Mouse (Mus musculus) skeletal muscle tissue, adult 2 months (tissue): ENCODE measurements at regions not wholly inside any gene's neighbourhood (a gene's known extent, or its start where the extent isn't known, plus 50 kb on each side); places are given as distances from the start of the nearest gene placed in this dataset.

Experiments
- DNase-seq: peaks from one replicate; pipeline ENCODE4 v3.0.0-alpha.2; 2012; ENCODE audit warnings: low read depth, low spot score

- DNase-seq: no peak
Measured at GRCm38 (mm10) chr1:41551271-41551670, 745.9 kb downstream of the Tmem182 start.

- peak; percentile 18 for DNase-seq
Measured at GRCm38 (mm10) chr1:41555607-41556006, 750.2 kb downstream of the Tmem182 start.

- no peak for DNase-seq
Measured at GRCm38 (mm10) chr1:41559101-41559665, 753.8 kb downstream of the Tmem182 start.

GRCm38 (mm10) chr1:41559991-41560390, 754.6 kb downstream of the Tmem182 start:
- no peak for DNase-seq

GRCm38 (mm10) chr1:41603471-41603870, 798.1 kb downstream of the Tmem182 start:
- no peak for DNase-seq

- no peak for DNase-seq
Measured at GRCm38 (mm10) chr1:41604996-41605747, 799.8 kb downstream of the Tmem182 start.

- no peak for DNase-seq
Measured at GRCm38 (mm10) chr1:41605748-41606131, 800.3 kb downstream of the Tmem182 start.

GRCm38 (mm10) chr1:41610783-41611182, 805.4 kb downstream of the Tmem182 start:
- no peak for DNase-seq

GRCm38 (mm10) chr1:41651804-41652203, 846.4 kb downstream of the Tmem182 start:
- no peak for DNase-seq

- DNase-seq: no peak
Measured at GRCm38 (mm10) chr1:41652210-41652609, 846.8 kb downstream of the Tmem182 start.

GRCm38 (mm10) chr1:41652646-41653427, 847.4 kb downstream of the Tmem182 start:
- DNase-seq: peak; percentile 30

GRCm38 (mm10) chr1:41674086-41674485, 868.7 kb downstream of the Tmem182 start:
- DNase-seq: no peak

- no peak for DNase-seq
Measured at GRCm38 (mm10) chr1:41675345-41675744, 869.9 kb downstream of the Tmem182 start.

- DNase-seq: no peak
Measured at GRCm38 (mm10) chr1:41705692-41706091, 900.3 kb downstream of the Tmem182 start.

- no peak for DNase-seq
Measured at GRCm38 (mm10) chr1:41742644-41743331, 937.4 kb downstream of the Tmem182 start.

GRCm38 (mm10) chr1:41743332-41743710, 937.9 kb downstream of the Tmem182 start:
- no peak for DNase-seq

GRCm38 (mm10) chr1:41744531-41744930, 939.1 kb downstream of the Tmem182 start:
- DNase-seq: no peak

- no peak for DNase-seq
Measured at GRCm38 (mm10) chr1:41759366-41759765, 936.2 kb upstream of the Pou3f3 start.
